Mouse (Mus musculus) heart, embryonic 10.5 days (tissue): Measurements from ENCODE around the gene Zfp324. TPM values are rescaled to one million over a fixed set of nuclear protein-coding genes. Genes with fewer than 3 reads are reported as not detected.

ENCODE experiments used
- DNase-seq: peaks from one replicate; pipeline ENCODE4 v3.0.0-alpha.2; 2017; ENCODE audit warnings: low spot score
- H3K27ac ChIP-seq: fragments of 300-500 bp; sonication (generic); 2 replicates; pipeline ENCODE4 v1.5.1; 2016; ENCODE audit warnings: mild to moderate bottlenecking
- H3K27me3 ChIP-seq: fragments of 300-500 bp; sonication (generic); 2 replicates; pipeline ENCODE4 v1.6.1; 2016; ENCODE audit warnings: mild to moderate bottlenecking; ENCODE audit not compliant: poor library complexity, insufficient read depth, severe bottlenecking
- H3K36me3 ChIP-seq: fragments of 300-500 bp; sonication (generic); 2 replicates; pipeline ENCODE4 v1.6.1; 2016; ENCODE audit warnings: mild to moderate bottlenecking, moderate library complexity
- H3K4me1 ChIP-seq: fragments of 300-500 bp; sonication (generic); 2 replicates; pipeline ENCODE4 v1.6.1; 2016; ENCODE audit warnings: mild to moderate bottlenecking
- H3K4me3 ChIP-seq: fragments of 300-500 bp; sonication (generic); 2 replicates; pipeline ENCODE4 v1.5.1; 2016; ENCODE audit warnings: mild to moderate bottlenecking, moderate library complexity
- H3K9me3 ChIP-seq: fragments of 300-500 bp; sonication (generic); 2 replicates; pipeline ENCODE4 v1.6.1; 2016; ENCODE audit warnings: mild to moderate bottlenecking, moderate library complexity
- WGBS: fragments of 180-500 bp; shearing (Covaris S2); methylation state at CpG from one replicate; pipeline ENCODE4 v1.1.7; 2016; 5-methylcytosine and 5-hydroxymethylcytosine counted together
- polyA plus RNA-seq: library from polyadenylated mRNA; unstranded; fragments of >200 nt; fragmentation: Nextera tagmentation; extraction: Ambion mirVana; gene quantifications from 2 replicates; pipeline ENCODE4 v1.2.1, GENCODE M21; 2016

Zfp324 gene
- polyA plus RNA-seq, 1 experiment from 2014 or later: 8.4 TPM

GRCm38 (mm10) chr7:13006011-13006410, 40.4 kb downstream of the Zfp324 start:
- no peak for DNase-seq
- peaks cover 3% of the 10 kb centered on the region; the same call in 1 of the 2 replicates for H3K9me3 ChIP-seq
- 83% methylated on average over 17 of the region's 17 CpGs for WGBS
- H3K4me3 ChIP-seq: no peak overlapping the region
- H3K27ac ChIP-seq: no peak overlapping the region
- peaks cover 33% of the 10 kb centered on the region for H3K36me3 ChIP-seq
- H3K27me3 ChIP-seq: peaks cover 27% of the 10 kb centered on the region
- peaks cover 18% of the 10 kb centered on the region for H3K4me1 ChIP-seq

- H3K27me3 ChIP-seq: peaks cover 27% of the 10 kb centered on the region
- peaks cover 33% of the 10 kb centered on the region for H3K36me3 ChIP-seq
- no peak overlapping the region for H3K4me3 ChIP-seq
- H3K27ac ChIP-seq: no peak overlapping the region
- 79% methylated on average over 10 of the region's 10 CpGs for WGBS
- no peak for DNase-seq
- H3K4me1 ChIP-seq: peaks cover 18% of the 10 kb centered on the region
- H3K9me3 ChIP-seq: peaks cover 3% of the 10 kb centered on the region; the same call in 1 of the 2 replicates
Measured at GRCm38 (mm10) chr7:13006531-13006930, 40.9 kb downstream of the Zfp324 start.

GRCm38 (mm10) chr7:13007341-13008092, 41.9 kb downstream of the Zfp324 start:
- peaks cover 18% of the 10 kb centered on the region for H3K4me1 ChIP-seq
- no peak overlapping the region for H3K27ac ChIP-seq
- peaks cover 33% of the 10 kb centered on the region for H3K36me3 ChIP-seq
- WGBS: 30% methylated on average over 57 of the region's 57 CpGs
- H3K27me3 ChIP-seq: peaks cover 27% of the 10 kb centered on the region
- DNase-seq: no peak
- H3K4me3 ChIP-seq: peak overlapping the region; percentile 47
- peaks cover 3% of the 10 kb centered on the region; the same call in 1 of the 2 replicates for H3K9me3 ChIP-seq

GRCm38 (mm10) chr7:13009143-13010004, 43.7 kb downstream of the Zfp324 start:
- H3K4me3 ChIP-seq: peak overlapping the region; percentile 82
- WGBS: under 1% methylated on average over 42 of the region's 42 CpGs

GRCm38 (mm10) chr7:13010005-13010908, 44.6 kb downstream of the Zfp324 start, which contains the start of gene Zbtb45:
TSS of gene Zbtb45 (minus strand) at chr7:13010034.
- no peak for DNase-seq
- 18% methylated on average over 26 of the region's 26 CpGs for WGBS

More at GRCm38 (mm10) chr7:13009143-13010004, 43.7 kb downstream of the Zfp324 start:
- Histone ChIP-seq H3K4me1 (peaks cover 18% of the 10 kb centered on the region), H3K36me3 (peaks cover 33% of the 10 kb centered on the region), H3K27ac (peak overlapping the region; percentile 96), H3K9me3 (peaks cover 3% of the 10 kb centered on the region; the same call in 1 of the 2 replicates), H3K27me3 (peaks cover 27% of the 10 kb centered on the region)
- peak; percentile 98 for DNase-seq

GRCm38 (mm10) chr7:13013671-13014070, 48.0 kb downstream of the Zfp324 start:
- H3K27me3 ChIP-seq: no peaks in the 10 kb centered on the region
- H3K4me3 ChIP-seq: no peak overlapping the region
- H3K36me3 ChIP-seq: no peaks in the 10 kb centered on the region
- no peak for DNase-seq
- WGBS: 59% methylated on average over 4 of the region's 4 CpGs
- no peak overlapping the region for H3K27ac ChIP-seq
- H3K4me1 ChIP-seq: peaks cover 6% of the 10 kb centered on the region; the same call in 1 of the 2 replicates
- H3K9me3 ChIP-seq: peaks cover 3% of the 10 kb centered on the region; the same call in 1 of the 2 replicates

More at GRCm38 (mm10) chr7:13010005-13010908, 44.6 kb downstream of the Zfp324 start, which contains the start of gene Zbtb45:
- peak within 1 kb of the TSS; percentile 82 for H3K4me3 ChIP-seq
- peaks cover 27% of the 10 kb centered on the region for H3K27me3 ChIP-seq
- peak within 1 kb of the TSS; percentile 96 for H3K27ac ChIP-seq
- peaks cover 26% of the 10 kb centered on the region for H3K36me3 ChIP-seq
- H3K4me1 ChIP-seq: peaks cover 18% of the 10 kb centered on the region
- H3K9me3 ChIP-seq: peaks cover 3% of the 10 kb centered on the region; the same call in 1 of the 2 replicates

GRCm38 (mm10) chr7:13014275-13014839, 48.7 kb downstream of the Zfp324 start:
- Histone ChIP-seq H3K27me3 (no peaks in the 10 kb centered on the region), H3K36me3 (no peaks in the 10 kb centered on the region), H3K9me3 (peaks cover 2% of the 10 kb centered on the region; the same call in 1 of the 2 replicates), H3K4me1 (peaks cover 6% of the 10 kb centered on the region; the same call in 1 of the 2 replicates), H3K4me3 (no peak overlapping the region), H3K27ac (no peak overlapping the region)
- 33% methylated on average over 6 of the region's 6 CpGs for whole genome bisulfite sequencing
- DNase-seq: no peak

GRCm38 (mm10) chr7:13015217-13015616, 49.6 kb downstream of the Zfp324 start:
- Histone ChIP-seq H3K4me1 (peaks cover 6% of the 10 kb centered on the region; the same call in 1 of the 2 replicates), H3K27me3 (no peaks in the 10 kb centered on the region), H3K9me3 (no peaks in the 10 kb centered on the region), H3K27ac (no peak overlapping the region), H3K36me3 (no peaks in the 10 kb centered on the region), H3K4me3 (no peak overlapping the region)
- WGBS: 74% methylated on average over 1 of the region's 1 CpGs
- DNase-seq: no peak

GRCm38 (mm10) chr7:13022773-13023535, 57.3 kb downstream of the Zfp324 start:
- Histone ChIP-seq H3K4me1 (peaks cover 18% of the 10 kb centered on the region), H3K9me3 (no peaks in the 10 kb centered on the region), H3K27me3 (no peaks in the 10 kb centered on the region), H3K27ac (peak overlapping the region; percentile 99), H3K4me3 (peak overlapping the region; percentile 75), H3K36me3 (peaks cover 27% of the 10 kb centered on the region)
- 4% methylated on average over 31 of the region's 31 CpGs for WGBS
- peak; percentile 94 for DNase-seq
